1 mouse cellular context compared by ENCODE assay signal in the genomic region with DNA sequence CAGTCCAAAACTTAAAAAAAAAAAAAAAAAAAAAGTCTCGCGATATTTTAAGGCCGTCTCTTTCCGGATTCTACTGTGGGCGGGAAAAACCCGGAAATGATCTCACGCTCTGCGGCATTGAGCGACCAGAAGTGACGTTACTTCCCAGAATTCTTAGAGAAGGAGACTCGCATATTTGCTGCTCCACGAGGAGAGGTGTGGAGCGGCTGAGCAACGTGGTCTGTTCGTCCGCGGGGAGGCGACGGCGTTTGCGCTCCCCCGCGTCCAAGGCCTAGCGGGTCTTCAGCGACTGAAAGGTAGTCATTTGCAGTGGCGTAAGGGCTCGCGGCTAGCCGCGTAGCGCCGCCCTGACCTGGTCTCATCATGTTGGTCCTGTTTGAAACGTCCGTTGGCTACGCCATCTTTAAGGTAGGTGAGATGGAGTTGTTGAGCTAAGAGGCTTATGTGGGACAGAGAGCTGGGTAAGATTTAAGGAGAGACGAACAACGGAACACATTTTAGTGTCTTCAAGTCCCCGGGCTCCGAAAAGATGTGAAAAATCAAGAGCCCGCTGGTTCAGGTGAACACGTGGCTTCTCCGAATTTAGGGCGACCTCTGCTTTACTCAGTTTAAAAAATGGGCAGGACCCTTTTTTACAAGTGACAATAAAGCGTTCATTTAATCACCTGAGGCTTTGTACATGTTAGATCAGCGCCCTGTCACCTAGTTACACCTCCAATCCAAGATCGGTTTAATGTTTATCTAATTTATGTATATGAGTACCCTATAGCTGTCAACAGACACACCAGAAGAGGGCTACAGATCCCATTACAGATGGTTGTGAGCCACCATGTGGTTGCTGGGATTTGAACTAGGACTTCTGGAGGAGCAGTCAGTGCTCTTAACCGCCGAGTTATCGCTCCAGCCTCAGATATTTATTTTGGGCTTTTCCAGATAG.
TF ChIP-seq lines count a peak whose summit lies in the region.

A gene (plus strand): TSS at position 153 of the 937 bp plus-strand sequence.

TF ChIP-seq in myocyte, 11 proteins besides CTCF, POLR2A, EP300 and RAD21 (continued from another document):
- TF ChIP-seq TCF12 (IDR thresholded peaks at IDR 0.05; ENCODE audit: insufficient read depth, poor library complexity, severe bottlenecking) = no peak
